Mouse (Mus musculus) heart, embryonic 15.5 days (tissue): Measurements from ENCODE around the gene Ak7. TPM values are rescaled to one million over a fixed set of nuclear protein-coding genes. Genes with fewer than 3 reads are reported as not detected.

Experiments used
- ATAC-seq: fragments of 200-750 bp; cut with Nextera tagmentation; replicated peaks from 2 replicates; pipeline ENCODE4 v1.8.0; 2017; ENCODE audit warnings: low read depth, moderate TSS enrichment; ENCODE audit not compliant: insufficient number of reproducible peaks, insufficient read depth, low FRiP score
- H3K27ac ChIP-seq: fragments of 300-500 bp; sonication (generic); 2 replicates; pipeline ENCODE4 v1.5.1; 2015; ENCODE audit warnings: mild to moderate bottlenecking, inconsistent platforms
- H3K27me3 ChIP-seq: fragments of 300-500 bp; sonication (generic); 2 replicates; pipeline ENCODE4 v1.6.1; 2015; ENCODE audit warnings: inconsistent platforms
- H3K36me3 ChIP-seq: fragments of 300-500 bp; sonication (generic); 2 replicates; pipeline ENCODE4 v1.6.1; 2015; ENCODE audit warnings: mild to moderate bottlenecking, inconsistent platforms
- H3K4me1 ChIP-seq: fragments of 300-500 bp; sonication (generic); replicated peaks from 2 replicates; pipeline ENCODE4 v1.6.1; 2015; ENCODE audit warnings: inconsistent platforms
- H3K4me2 ChIP-seq: fragments of 300-500 bp; sonication (generic); 2 replicates; pipeline ENCODE4 v1.6.1; 2015; ENCODE audit warnings: inconsistent platforms, mild to moderate bottlenecking, moderate library complexity
- H3K4me3 ChIP-seq: fragments of 300-500 bp; sonication (generic); 2 replicates; pipeline ENCODE4 v1.5.1; 2015; ENCODE audit warnings: mild to moderate bottlenecking, inconsistent platforms
- H3K9ac ChIP-seq: fragments of 300-500 bp; sonication (generic); 2 replicates; pipeline ENCODE4 v1.6.1; 2015; ENCODE audit warnings: mild to moderate bottlenecking, inconsistent platforms
- H3K9me3 ChIP-seq: fragments of 300-500 bp; sonication (generic); replicated peaks from 2 replicates; pipeline ENCODE4 v1.6.1; 2016; ENCODE audit warnings: inconsistent platforms
- WGBS: fragments of 180-500 bp; shearing (Covaris S2); methylation state at CpG from one replicate; pipeline ENCODE4 v1.1.7; 2015; ENCODE audit warnings: mixed read lengths; 5-methylcytosine and 5-hydroxymethylcytosine counted together
- polyA plus RNA-seq: library from polyadenylated mRNA; unstranded; fragments of >200 nt; fragmentation: Nextera tagmentation; extraction: Ambion mirVana; gene quantifications from 2 replicates; pipeline ENCODE4 v1.2.1, GENCODE M21; 2015

The Ak7 gene
- polyA plus RNA-seq, 1 experiment from 2014 or later = 0.26 TPM

- Histone ChIP-seq H3K4me2 (no peak overlapping the region), H3K9me3 (no peaks in the 10 kb centered on the region), H3K27ac (no peak overlapping the region), H3K36me3 (no peaks in the 10 kb centered on the region), H3K4me1 (no peaks in the 10 kb centered on the region), H3K9ac (no peak overlapping the region), H3K27me3 (no peaks in the 10 kb centered on the region), H3K4me3 (no peak overlapping the region)
- ATAC-seq = no peak
- 27% methylated on average over 8 of the region's 8 CpGs for WGBS
Measured at GRCm38 (mm10) chr12:105727964-105728363, 22.2 kb downstream of the Ak7 start.

DNA sequence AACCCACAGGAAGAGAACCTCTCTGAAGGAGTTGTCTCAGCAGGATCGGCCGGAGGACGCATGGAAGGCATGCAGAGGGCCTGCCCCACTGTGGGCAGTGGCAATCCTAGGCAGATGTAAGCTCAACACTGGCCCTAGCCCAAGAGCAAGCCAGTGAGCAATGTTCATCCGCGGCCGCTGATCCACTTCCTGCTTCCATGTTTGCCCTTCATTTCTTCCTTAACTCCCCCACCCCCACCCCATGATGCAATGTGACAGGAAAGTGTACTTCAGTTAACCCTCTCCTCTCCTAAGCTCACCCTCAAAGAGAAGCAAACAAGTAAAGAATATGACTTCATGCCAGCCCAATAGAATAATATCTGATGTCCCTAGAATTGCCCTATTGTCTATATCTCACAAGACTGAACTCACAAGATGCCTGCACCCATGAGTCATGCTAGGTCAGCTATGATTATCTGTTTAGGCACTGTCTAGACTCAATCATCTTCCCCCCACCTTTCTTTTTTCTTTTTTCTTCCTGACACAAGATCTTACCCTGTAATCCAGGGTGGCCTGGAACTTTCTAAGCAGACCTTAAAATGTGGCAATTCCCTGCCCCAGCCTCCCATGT is 25.2 kb downstream of the Ak7 start:
- H3K4me3 ChIP-seq = no peak overlapping the region
- no peak for ATAC-seq
- H3K4me1 ChIP-seq = no peaks in the 10 kb centered on the region
- no peak overlapping the region for H3K27ac ChIP-seq
- no peak overlapping the region for H3K4me2 ChIP-seq
- no peaks in the 10 kb centered on the region for H3K36me3 ChIP-seq
- no peaks in the 10 kb centered on the region for H3K9me3 ChIP-seq
- 74% methylated on average over 6 of the region's 6 CpGs for WGBS
- no peaks in the 10 kb centered on the region for H3K27me3 ChIP-seq
- H3K9ac ChIP-seq = no peak overlapping the region

- H3K4me2 ChIP-seq = no peak overlapping the region
- H3K27me3 ChIP-seq = no peaks in the 10 kb centered on the region
- no peaks in the 10 kb centered on the region for H3K36me3 ChIP-seq
- no peak overlapping the region for H3K27ac ChIP-seq
- H3K9me3 ChIP-seq = no peaks in the 10 kb centered on the region
- no peak overlapping the region for H3K9ac ChIP-seq
- no peak for ATAC-seq
- H3K4me1 ChIP-seq = no peaks in the 10 kb centered on the region
- 76% methylated on average over 9 of the region's 9 CpGs for WGBS
- H3K4me3 ChIP-seq = no peak overlapping the region
Measured at GRCm38 (mm10) chr12:105733370-105734159, 27.8 kb downstream of the Ak7 start.

DNA sequence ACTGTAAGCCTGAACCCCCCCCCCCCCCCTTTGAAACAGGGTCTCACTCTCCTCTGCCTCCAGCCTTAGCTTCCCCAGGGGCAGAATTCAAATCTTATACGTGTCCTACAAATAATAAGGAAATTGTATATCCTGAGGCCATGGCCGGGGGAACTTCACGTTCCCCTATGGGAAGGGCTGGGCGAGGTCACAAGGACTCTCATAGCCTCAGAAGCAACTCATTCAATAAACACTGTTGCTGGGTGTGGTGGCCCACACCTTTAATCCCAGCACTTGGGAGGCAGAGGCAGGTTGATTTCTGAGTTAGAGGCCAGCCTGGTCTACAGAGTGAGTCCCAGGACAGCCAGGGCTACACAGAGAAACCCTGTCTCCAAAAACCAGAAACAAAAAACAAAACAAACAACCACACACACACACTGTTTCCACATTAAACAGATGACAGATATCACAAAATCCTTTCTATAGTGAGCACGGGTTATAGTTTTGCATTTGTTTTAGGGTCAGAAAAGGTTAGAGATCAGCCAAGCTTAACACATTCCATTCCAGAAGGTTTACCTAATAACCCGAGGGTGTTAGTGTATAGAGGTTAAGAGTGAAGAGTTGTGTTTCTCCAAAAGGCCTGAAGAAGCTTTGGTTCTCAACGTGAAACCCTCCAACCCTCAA is 29.6 kb downstream of the Ak7 start:
- H3K36me3 ChIP-seq = no peaks in the 10 kb centered on the region
- no peaks in the 10 kb centered on the region for H3K9me3 ChIP-seq
- H3K9ac ChIP-seq = no peak overlapping the region
- no peak for ATAC-seq
- H3K4me1 ChIP-seq = no peaks in the 10 kb centered on the region
- no peak overlapping the region for H3K27ac ChIP-seq
- H3K27me3 ChIP-seq = no peaks in the 10 kb centered on the region
- H3K4me2 ChIP-seq = no peak overlapping the region
- 78% methylated on average over 7 of the region's 7 CpGs for WGBS
- no peak overlapping the region for H3K4me3 ChIP-seq

DNA sequence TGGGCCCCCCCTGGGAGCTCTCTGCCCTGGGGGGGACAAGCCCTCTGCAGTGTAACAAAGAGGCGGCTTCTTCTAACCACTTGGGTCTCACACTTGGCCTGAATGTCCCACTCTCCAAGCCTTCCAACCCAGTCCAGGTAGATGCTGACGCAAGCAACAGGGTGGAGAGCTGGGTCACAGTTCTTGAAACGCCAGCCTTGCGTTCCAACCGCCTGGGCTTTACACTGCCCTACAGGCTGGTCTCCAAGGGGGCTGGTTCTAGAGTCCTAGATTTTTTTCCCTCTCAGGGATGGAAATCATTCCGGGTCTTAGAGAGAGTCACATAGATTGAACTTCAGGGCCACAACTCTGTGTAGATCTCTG is 30.1 kb downstream of the Ak7 start:
- WGBS = 77% methylated on average over 6 of the region's 6 CpGs

GRCm38 (mm10) chr12:105738316-105739096 is 32.7 kb downstream of the Ak7 start:
- Histone ChIP-seq H3K36me3 (no peaks in the 10 kb centered on the region), H3K4me1 (no peaks in the 10 kb centered on the region), H3K4me2 (no peak overlapping the region), H3K9ac (no peak overlapping the region), H3K9me3 (no peaks in the 10 kb centered on the region), H3K4me3 (no peak overlapping the region), H3K27me3 (no peaks in the 10 kb centered on the region), H3K27ac (no peak overlapping the region)
- ATAC-seq = no peak
- 66% methylated on average over 15 of the region's 15 CpGs for WGBS

More for the DNA sequence above, 30.1 kb downstream of the Ak7 start:
- Histone ChIP-seq H3K27ac (no peak overlapping the region), H3K4me2 (no peak overlapping the region), H3K4me1 (no peaks in the 10 kb centered on the region), H3K9ac (no peak overlapping the region), H3K36me3 (no peaks in the 10 kb centered on the region), H3K9me3 (no peaks in the 10 kb centered on the region), H3K27me3 (no peaks in the 10 kb centered on the region), H3K4me3 (no peak overlapping the region)
- ATAC-seq = no peak

GRCm38 (mm10) chr12:105739656-105740055 is 33.9 kb downstream of the Ak7 start:
- Histone ChIP-seq H3K9me3 (no peaks in the 10 kb centered on the region), H3K36me3 (no peaks in the 10 kb centered on the region), H3K27me3 (no peaks in the 10 kb centered on the region), H3K27ac (no peak overlapping the region), H3K4me2 (no peak overlapping the region), H3K9ac (no peak overlapping the region), H3K4me1 (no peaks in the 10 kb centered on the region), H3K4me3 (no peak overlapping the region)
- WGBS = 84% methylated on average over 8 of the region's 8 CpGs
- ATAC-seq = no peak

- Histone ChIP-seq H3K4me3 (no peak overlapping the region), H3K9ac (no peak overlapping the region), H3K9me3 (no peaks in the 10 kb centered on the region), H3K4me1 (peaks cover 3% of the 10 kb centered on the region; the same call in 1 of the 2 replicates), H3K4me2 (no peak overlapping the region), H3K36me3 (no peaks in the 10 kb centered on the region), H3K27me3 (no peaks in the 10 kb centered on the region), H3K27ac (no peak overlapping the region)
- ATAC-seq = no peak
- 75% methylated on average over 5 of the region's 5 CpGs for WGBS
Measured at GRCm38 (mm10) chr12:105748114-105748513, 42.3 kb downstream of the Ak7 start.

DNA sequence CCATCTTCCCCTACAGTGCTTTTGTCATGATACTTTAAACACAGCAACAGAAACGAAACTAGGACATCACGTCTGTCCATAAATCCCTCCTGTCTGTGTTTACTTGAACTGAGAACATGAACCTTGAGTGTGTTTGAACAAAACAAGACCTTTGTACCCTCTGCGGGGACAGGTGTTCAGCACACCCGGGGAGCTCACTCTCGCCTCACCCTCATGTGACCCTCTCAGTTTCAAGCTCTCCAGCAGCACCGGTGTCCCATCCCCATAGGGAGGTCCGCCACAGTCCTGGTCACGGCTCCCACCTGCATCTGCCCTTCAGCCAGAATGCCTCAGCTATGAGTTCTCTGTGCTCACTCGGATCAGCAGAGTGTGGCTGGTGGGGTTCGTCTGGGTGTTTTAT is 48.0 kb downstream of the Ak7 start:
- 87% methylated on average over 10 of the region's 10 CpGs for WGBS
- ATAC-seq = no peak
- H3K27me3 ChIP-seq = no peaks in the 10 kb centered on the region
- no peak overlapping the region for H3K9ac ChIP-seq
- H3K27ac ChIP-seq = no peak overlapping the region
- no peaks in the 10 kb centered on the region for H3K9me3 ChIP-seq
- H3K4me2 ChIP-seq = no peak overlapping the region
- H3K36me3 ChIP-seq = no peaks in the 10 kb centered on the region
- H3K4me3 ChIP-seq = no peak overlapping the region
- peaks cover 4% of the 10 kb centered on the region; the same call in 1 of the 2 replicates for H3K4me1 ChIP-seq

- Histone ChIP-seq H3K9ac (no peak overlapping the region), H3K4me2 (no peak overlapping the region), H3K27ac (no peak overlapping the region), H3K4me1 (peaks cover 3% of the 10 kb centered on the region; the same call in 1 of the 2 replicates), H3K27me3 (no peaks in the 10 kb centered on the region), H3K9me3 (no peaks in the 10 kb centered on the region), H3K4me3 (no peak overlapping the region), H3K36me3 (no peaks in the 10 kb centered on the region)
- WGBS = 44% methylated on average over 15 of the region's 15 CpGs
- no peak for ATAC-seq
Measured at GRCm38 (mm10) chr12:105757816-105758497, 52.2 kb downstream of the Ak7 start.

DNA sequence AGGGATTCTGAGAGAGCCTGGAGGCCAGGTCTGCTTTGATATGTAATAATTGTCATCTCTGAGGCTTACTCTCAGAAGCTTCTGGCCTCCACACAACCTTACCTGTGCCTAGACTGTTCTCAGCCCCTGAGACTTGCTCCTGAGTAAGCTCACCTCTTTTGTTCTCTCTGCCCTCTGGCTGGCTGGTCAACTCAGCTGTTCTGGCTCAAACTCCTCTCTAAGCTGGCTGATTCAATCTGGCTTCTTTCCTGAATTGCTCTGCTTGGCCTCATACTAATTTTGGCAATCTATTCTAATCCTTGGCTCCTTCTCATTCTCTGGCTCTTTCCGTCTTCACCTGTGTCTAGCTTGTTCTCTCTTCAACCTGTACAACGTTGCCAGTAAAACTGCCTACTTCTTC is 53.1 kb downstream of the Ak7 start:
- no peaks in the 10 kb centered on the region for H3K36me3 ChIP-seq
- ATAC-seq = no peak
- H3K4me1 ChIP-seq = no peaks in the 10 kb centered on the region
- H3K27ac ChIP-seq = no peak overlapping the region
- H3K9ac ChIP-seq = no peak overlapping the region
- H3K4me3 ChIP-seq = no peak overlapping the region
- no peaks in the 10 kb centered on the region for H3K27me3 ChIP-seq
- no peaks in the 10 kb centered on the region for H3K9me3 ChIP-seq
- H3K4me2 ChIP-seq = no peak overlapping the region
- 68% methylated on average over 2 of the region's 2 CpGs for WGBS
